Mouse (Mus musculus): ENCODE data around the gene Ino80.

Gene Ino80

GRCm38 (mm10) chr2:119463114-119463775, 14.2 kb downstream of the Ino80 start:
- no peak for ATAC-seq (ENCODE audit: insufficient number of reproducible peaks, low FRiP score, low TSS enrichment)

GRCm38 (mm10) chr2:119461028-119461427, 16.5 kb downstream of the Ino80 start:
- no peak for ATAC-seq (ENCODE audit: insufficient number of reproducible peaks, low FRiP score, low TSS enrichment)

- ATAC-seq (ENCODE audit: insufficient number of reproducible peaks, low FRiP score, low TSS enrichment) = no peak
Observed at GRCm38 (mm10) chr2:119454558-119454957, 22.9 kb downstream of the Ino80 start.

- ATAC-seq (ENCODE audit: insufficient number of reproducible peaks, low FRiP score, low TSS enrichment) = no peak
Observed at GRCm38 (mm10) chr2:119436988-119437387, 40.5 kb downstream of the Ino80 start.

- no peak for ATAC-seq (ENCODE audit: insufficient number of reproducible peaks, low FRiP score, low TSS enrichment)
Observed at GRCm38 (mm10) chr2:119436467-119436866, 41.0 kb downstream of the Ino80 start.

- peak; percentile 31; the same call in 1 of the 2 replicates for ATAC-seq (ENCODE audit: insufficient number of reproducible peaks, low FRiP score, low TSS enrichment)
Observed at GRCm38 (mm10) chr2:119413819-119414218, 63.7 kb downstream of the Ino80 start.

- no peak for ATAC-seq (ENCODE audit: insufficient number of reproducible peaks, low FRiP score, low TSS enrichment)
Observed at GRCm38 (mm10) chr2:119411674-119412073, 65.8 kb downstream of the Ino80 start.

GRCm38 (mm10) chr2:119411016-119411415, 66.5 kb downstream of the Ino80 start:
- ATAC-seq (ENCODE audit: insufficient number of reproducible peaks, low FRiP score, low TSS enrichment) = no peak

- ATAC-seq (ENCODE audit: insufficient number of reproducible peaks, low FRiP score, low TSS enrichment) = no peak
Observed at GRCm38 (mm10) chr2:119408733-119409132, 68.8 kb downstream of the Ino80 start.

- ATAC-seq (ENCODE audit: insufficient number of reproducible peaks, low FRiP score, low TSS enrichment) = no peak
Observed at GRCm38 (mm10) chr2:119408278-119408677, 69.2 kb downstream of the Ino80 start.

- ATAC-seq (ENCODE audit: insufficient number of reproducible peaks, low FRiP score, low TSS enrichment) = no peak
Observed at GRCm38 (mm10) chr2:119399313-119399712, 78.2 kb downstream of the Ino80 start.

- no peak for ATAC-seq (ENCODE audit: insufficient number of reproducible peaks, low FRiP score, low TSS enrichment)
Observed at GRCm38 (mm10) chr2:119398665-119399064, 78.8 kb downstream of the Ino80 start.

- no peak for ATAC-seq (ENCODE audit: insufficient number of reproducible peaks, low FRiP score, low TSS enrichment)
Observed at GRCm38 (mm10) chr2:119398252-119398651, 79.2 kb downstream of the Ino80 start.

- no peak for ATAC-seq (ENCODE audit: insufficient number of reproducible peaks, low FRiP score, low TSS enrichment)
Observed at GRCm38 (mm10) chr2:119389992-119390391, 87.5 kb downstream of the Ino80 start.

- ATAC-seq (ENCODE audit: insufficient number of reproducible peaks, low FRiP score, low TSS enrichment) = no peak
Observed at GRCm38 (mm10) chr2:119388266-119388665, 89.2 kb downstream of the Ino80 start.

GRCm38 (mm10) chr2:119379455-119379854, 98.0 kb downstream of the Ino80 start:
- ATAC-seq (ENCODE audit: insufficient number of reproducible peaks, low FRiP score, low TSS enrichment) = no peak

GRCm38 (mm10) chr2:119377826-119378225, 99.7 kb downstream of the Ino80 start:
- ATAC-seq (ENCODE audit: insufficient number of reproducible peaks, low FRiP score, low TSS enrichment) = no peak

GRCm38 (mm10) chr2:119377286-119377685, 100.2 kb downstream of the Ino80 start:
- no peak for ATAC-seq (ENCODE audit: insufficient number of reproducible peaks, low FRiP score, low TSS enrichment)

GRCm38 (mm10) chr2:119370116-119370515, 107.4 kb downstream of the Ino80 start:
- no peak for ATAC-seq (ENCODE audit: insufficient number of reproducible peaks, low FRiP score, low TSS enrichment)

GRCm38 (mm10) chr2:119367346-119367745, 110.1 kb downstream of the Ino80 start:
- ATAC-seq (ENCODE audit: insufficient number of reproducible peaks, low FRiP score, low TSS enrichment) = no peak

GRCm38 (mm10) chr2:119364969-119365368, 112.5 kb downstream of the Ino80 start:
- no peak for ATAC-seq (ENCODE audit: insufficient number of reproducible peaks, low FRiP score, low TSS enrichment)

GRCm38 (mm10) chr2:119359721-119360291, 117.7 kb downstream of the Ino80 start:
- no peak for ATAC-seq (ENCODE audit: insufficient number of reproducible peaks, low FRiP score, low TSS enrichment)
